Comparison of ENCODE assay signal across 10 mouse cellular contexts in the genomic region with DNA sequence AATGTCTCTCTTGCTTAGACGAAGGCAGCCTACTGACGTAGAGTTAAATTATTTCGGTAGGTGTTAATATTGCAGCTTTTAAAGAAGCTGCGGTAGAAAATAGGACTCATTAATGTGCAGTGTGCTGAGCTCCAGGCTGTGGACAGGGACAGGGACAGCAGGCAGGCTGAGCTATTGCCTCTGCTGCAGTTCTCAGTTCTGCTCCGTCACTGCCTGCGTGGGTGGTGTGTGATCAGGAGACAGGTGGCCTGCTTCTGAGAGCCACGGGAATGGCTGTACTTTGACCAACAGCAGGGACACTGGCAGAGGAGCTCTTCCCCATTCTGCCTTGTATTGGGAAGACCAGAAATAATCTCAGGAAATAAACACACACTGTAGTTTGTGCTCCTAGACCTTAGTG. TPM values are rescaled to one million over a fixed set of nuclear protein-coding genes. Genes with fewer than 3 reads are reported as not detected.
A peak's percentile ranks its signal among the peaks of the same experiment; 100 is the strongest.
DNase-seq lines count a peak whose midpoint lies in the region; ATAC-seq lines count a peak whose summit lies in the region.
"Had no signal": no experiment of that assay in that cellular context is flagged by ENCODE, and none has a peak within 500 bp of the region (broad histone marks: within the 10 kb centered on the region; RNA-seq: fewer than 3 reads in every experiment).

No protein-coding gene starts in this region.

- 37% methylated on average over 7 of the region's 7 CpGs for WGBS in large intestine, adult 2 months
- WGBS in liver, embryonic 15.5 days (ENCODE audit: insufficient replicate concordance) = 59% methylated on average over 7 of the region's 7 CpGs

- H3K4me3 ChIP-seq in liver, embryonic 15.5 days (replicated peaks) = no peak overlapping the region
- H3K4me3 ChIP-seq: heart, embryonic 12.5 days had no signal

- H3K27ac ChIP-seq in liver, embryonic 15.5 days (replicated peaks) = no peak overlapping the region
- H3K27ac ChIP-seq: macrophage had no signal

- H3K9ac ChIP-seq in liver, embryonic 15.5 days = no peak overlapping the region
- H3K9ac ChIP-seq: heart, embryonic 12.5 days had no signal

- intact Hi-C loops in heart, postnatal 10 days (cut with DNase I) = no loop called here

- ATAC-seq in liver, embryonic 15.5 days (ENCODE audit: insufficient read depth) = peak; percentile 83
- ATAC-seq in CD4-positive, CD25-positive, alpha-beta regulatory T cell, adult 4 months = no peak

- H3K4me1 ChIP-seq in liver, embryonic 15.5 days (replicated peaks) = no peaks in the 10 kb centered on the region

- no peak overlapping the region for H3K4me2 ChIP-seq in liver, embryonic 15.5 days
- H3K4me2 ChIP-seq: heart, embryonic 12.5 days had no signal

- no peaks in the 10 kb centered on the region for H3K9me3 ChIP-seq in liver, embryonic 15.5 days (replicated peaks)
- H3K9me3 ChIP-seq: heart, embryonic 12.5 days had no signal

- peak; percentile 13 for DNase-seq in gastrocnemius, postnatal 10 days
- DNase-seq in gastrocnemius, postnatal 4 days (ENCODE audit: low spot score in 2 of 2) = no peak
- peak; percentile 85 for DNase-seq in cerebellum, adult 8-10 months
- DNase-seq in large intestine, adult 2 months (ENCODE audit: low read depth, low spot score) = peak; percentile 24
- DNase-seq in urinary bladder, postnatal 10 days (ENCODE audit: low spot score) = no peak
- no peak for DNase-seq in heart, postnatal 10 days

- no peaks in the 10 kb centered on the region for H3K27me3 ChIP-seq in liver, embryonic 15.5 days
- H3K27me3 ChIP-seq: heart, embryonic 12.5 days had no signal

- H3K36me3 ChIP-seq in liver, embryonic 15.5 days (replicated peaks) = no peaks in the 10 kb centered on the region
- H3K36me3 ChIP-seq: heart, embryonic 12.5 days had no signal

RNA-seq across cellular contexts. Expression of a gene that starts 8.7 kb away (rescaled TPM):
- 100 to 1,000 TPM; 128 to 135 TPM for total RNA-seq in gastrocnemius, postnatal 10 days (2021)
- 100 to 1,000 TPM; 205 to 231 TPM for total RNA-seq in gastrocnemius, postnatal 4 days (2021)
- 44.5 and 47.2 TPM in 2 replicates for polyA plus RNA-seq in large intestine, adult 2 months (2012; rRNA removed)
- 0.75 and 1.1 TPM in 2 replicates for polyA plus RNA-seq in liver, embryonic 15.5 days (2015; fragmentation: Nextera tagmentation; extraction: Ambion mirVana)
- under 1 TPM; 0.48 to 0.50 TPM for polyA plus RNA-seq in CD4-positive, CD25-positive, alpha-beta regulatory T cell, adult 4 months (2017; shearing (Covaris generic))
- 100 to 1,000 TPM; 229 to 246 TPM for total RNA-seq in heart, postnatal 10 days (2021)
- polyA plus RNA-seq: macrophage had no signal

Comparison
In these comparisons a context has a peak if more than half of its experiments do, and no peak if none do; other contexts are left out.
1. DNase-seq: peak in gastrocnemius, postnatal 10 days (single experiment), cerebellum, adult 8-10 months (single experiment) and large intestine, adult 2 months (single experiment); none in gastrocnemius, postnatal 4 days (0 of 2), urinary bladder, postnatal 10 days (single experiment) and heart, postnatal 10 days (0 of 2).